Mouse (Mus musculus) heart, embryonic 14.5 days (tissue): ENCODE measurements at regions not wholly inside any gene's neighbourhood (a gene's known extent, or its start where the extent isn't known, plus 50 kb on each side); places are given as distances from the start of the nearest gene placed in this dataset.

ENCODE experiments used
- ATAC-seq: fragments of 200-750 bp; cut with Nextera tagmentation; 2 replicates; pipeline ENCODE4 v1.8.0; 2017; ENCODE audit warnings: low read depth, moderate TSS enrichment; ENCODE audit not compliant: insufficient number of reproducible peaks, insufficient read depth, low FRiP score
- H3K27ac ChIP-seq, 2 experiments: fragments of 200-500 bp in 1 of 2; fragments of 300-500 bp in 1 of 2; sonication (generic) in 1 of 2; replicated peaks in 1 of 2; 2 replicates each; pipeline ENCODE4 v1.5.1; 2012 to 2014; ENCODE audit warnings: low read depth in 2 of 2, low read length in 2 of 2, control low read depth in 1 of 2, mild to moderate bottlenecking in 1 of 2, mixed read lengths in 1 of 2; ENCODE audit not compliant: control insufficient read depth in 1 of 2, insufficient read depth in 1 of 2
- H3K27me3 ChIP-seq: fragments of 300-500 bp; sonication (generic); 2 replicates; pipeline ENCODE4 v1.6.1; 2014; ENCODE audit warnings: mild to moderate bottlenecking, low read length, control low read depth; ENCODE audit not compliant: control insufficient read depth, insufficient read depth
- H3K36me3 ChIP-seq: fragments of 300-500 bp; sonication (generic); 2 replicates; pipeline ENCODE4 v1.6.1; 2014; ENCODE audit warnings: mild to moderate bottlenecking, control low read depth, low read length, mixed read lengths; ENCODE audit not compliant: control insufficient read depth, insufficient read depth
- H3K4me1 ChIP-seq, 2 experiments: fragments of 200-500 bp in 1 of 2; fragments of 300-500 bp in 1 of 2; sonication (generic) in 1 of 2; 2 replicates each; pipeline ENCODE4 v1.6.1; 2012 to 2014; ENCODE audit warnings: low read length in 2 of 2, control low read depth in 1 of 2, mixed read lengths in 1 of 2; ENCODE audit not compliant: control insufficient read depth in 2 of 2, insufficient read depth in 2 of 2
- H3K4me2 ChIP-seq: fragments of 300-500 bp; sonication (generic); 2 replicates; pipeline ENCODE4 v1.6.1; 2014; ENCODE audit warnings: mild to moderate bottlenecking, low read length
- H3K4me3 ChIP-seq, 2 experiments: fragments of 200-500 bp in 1 of 2; fragments of 300-500 bp in 1 of 2; sonication (generic) in 1 of 2; 2 replicates each; pipeline ENCODE4 v1.5.1; 2012 to 2014; ENCODE audit warnings: low read length in 2 of 2, mild to moderate bottlenecking in 2 of 2, control low read depth in 1 of 2, low read depth in 1 of 2, moderate library complexity in 1 of 2; ENCODE audit not compliant: control insufficient read depth in 1 of 2, insufficient read depth in 1 of 2
- H3K9ac ChIP-seq: fragments of 300-500 bp; sonication (generic); 2 replicates; pipeline ENCODE4 v1.6.1; 2014; ENCODE audit warnings: mild to moderate bottlenecking, low read length
- H3K9me3 ChIP-seq: fragments of 300-500 bp; sonication (generic); 2 replicates; pipeline ENCODE4 v1.6.1; 2016; ENCODE audit warnings: low read length, control low read depth; ENCODE audit not compliant: control insufficient read depth
- WGBS: fragments of 180-500 bp; shearing (Covaris S2); extraction: QIAGEN DNeasy Blood & Tissue Kit; methylation state at CpG from one replicate; pipeline ENCODE4 v1.1.7; 2014; 5-methylcytosine and 5-hydroxymethylcytosine counted together

- no peak overlapping the region for H3K4me2 ChIP-seq
- no peak for ATAC-seq
- 71% methylated on average over 1 of the region's 1 CpGs for WGBS
- H3K9ac ChIP-seq = no peak overlapping the region
- H3K4me1 ChIP-seq = peaks cover 0 to 2% of the 10 kb centered on the region in 2 experiments; a peak in 1 of 4 replicates
- no peak overlapping the region for H3K27ac ChIP-seq
- H3K36me3 ChIP-seq = no peaks in the 10 kb centered on the region
- H3K4me3 ChIP-seq = no peak overlapping the region
- no peaks in the 10 kb centered on the region for H3K27me3 ChIP-seq
- no peaks in the 10 kb centered on the region for H3K9me3 ChIP-seq
Observed at GRCm38 (mm10) chr13:37148627-37149026, 98.6 kb upstream of the F13a1 start.

DNA sequence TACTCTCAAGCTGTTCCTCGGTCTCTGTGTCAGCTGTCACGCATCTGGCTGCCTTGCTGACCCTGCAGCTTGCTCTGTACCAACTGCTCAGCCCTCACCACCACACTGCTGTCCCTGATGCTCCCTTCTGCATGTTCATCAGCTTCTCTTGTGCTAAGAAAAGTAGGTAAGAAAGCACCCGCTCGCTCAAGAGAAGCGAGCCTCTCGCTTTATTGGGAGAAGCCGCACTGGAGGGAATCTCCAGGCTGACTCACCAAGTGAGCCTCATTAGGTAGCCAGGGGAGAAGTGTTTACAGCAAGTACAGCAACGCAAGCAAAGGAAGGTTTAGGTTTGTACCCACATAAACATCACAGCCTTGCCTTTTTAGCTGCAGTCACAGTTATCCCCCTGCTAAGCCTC, 97.7 kb upstream of the F13a1 start:
- H3K4me1 ChIP-seq = peaks cover 0 to 2% of the 10 kb centered on the region in 2 experiments; a peak in 1 of 4 replicates
- WGBS = 90% methylated on average over 8 of the region's 8 CpGs
- no peak for ATAC-seq
- no peaks in the 10 kb centered on the region for H3K36me3 ChIP-seq
- no peaks in the 10 kb centered on the region for H3K9me3 ChIP-seq
- no peak overlapping the region for H3K27ac ChIP-seq
- H3K9ac ChIP-seq = no peak overlapping the region
- no peak overlapping the region for H3K4me2 ChIP-seq
- no peaks in the 10 kb centered on the region for H3K27me3 ChIP-seq
- H3K4me3 ChIP-seq = no peak overlapping the region

DNA sequence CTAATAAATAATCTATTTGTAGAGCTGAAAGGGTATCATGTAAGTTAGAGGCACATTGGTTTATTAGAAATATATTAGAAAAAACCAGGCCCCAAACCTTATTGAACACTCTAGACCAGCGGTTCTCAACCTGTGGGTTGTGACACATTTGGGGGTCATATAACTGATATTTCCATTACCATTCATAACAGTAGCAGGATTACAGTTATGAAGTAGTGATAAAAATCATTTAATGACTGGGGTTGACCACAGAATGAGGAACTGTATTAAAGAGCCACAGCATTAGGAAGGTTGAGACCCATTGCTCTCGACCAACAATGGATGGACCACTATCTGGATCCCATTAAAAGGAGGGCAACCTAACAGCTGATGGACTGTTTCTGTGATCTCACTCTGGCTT, 92.8 kb upstream of the F13a1 start:
- Histone ChIP-seq H3K9ac (no peak overlapping the region), H3K4me1 (no peaks in the 10 kb centered on the region), H3K4me3 (no peak overlapping the region), H3K4me2 (no peak overlapping the region), H3K9me3 (no peaks in the 10 kb centered on the region), H3K27ac (no peak overlapping the region), H3K27me3 (no peaks in the 10 kb centered on the region), H3K36me3 (no peaks in the 10 kb centered on the region)
- no peak for ATAC-seq
- 80% methylated on average over 2 of the region's 2 CpGs for WGBS

DNA sequence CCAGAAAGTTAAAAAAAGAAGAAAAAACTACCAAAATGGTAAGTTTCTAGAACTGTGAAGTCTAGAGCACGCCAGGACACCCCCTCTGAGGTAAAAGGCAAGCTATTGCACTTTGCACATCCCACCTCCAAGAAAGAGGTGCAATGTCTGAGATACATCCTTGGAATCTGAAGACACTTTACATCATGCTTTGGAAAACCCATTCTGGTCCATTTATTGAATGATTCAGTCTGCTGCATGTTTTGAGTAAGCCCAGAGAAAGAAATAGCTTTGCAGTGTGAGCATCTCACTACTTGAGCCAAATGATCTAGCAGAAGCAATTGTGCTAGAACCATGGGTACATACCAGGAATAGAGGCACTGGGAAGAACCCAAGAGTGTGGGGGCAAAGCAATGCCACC, 85.1 kb upstream of the F13a1 start:
- 68% methylated on average over 1 of the region's 1 CpGs for WGBS
- Histone ChIP-seq H3K4me2 (no peak overlapping the region), H3K36me3 (no peaks in the 10 kb centered on the region), H3K4me1 (no peaks in the 10 kb centered on the region), H3K9me3 (no peaks in the 10 kb centered on the region), H3K4me3 (no peak overlapping the region), H3K27me3 (no peaks in the 10 kb centered on the region), H3K27ac (no peak overlapping the region), H3K9ac (no peak overlapping the region)
- ATAC-seq = no peak

DNA sequence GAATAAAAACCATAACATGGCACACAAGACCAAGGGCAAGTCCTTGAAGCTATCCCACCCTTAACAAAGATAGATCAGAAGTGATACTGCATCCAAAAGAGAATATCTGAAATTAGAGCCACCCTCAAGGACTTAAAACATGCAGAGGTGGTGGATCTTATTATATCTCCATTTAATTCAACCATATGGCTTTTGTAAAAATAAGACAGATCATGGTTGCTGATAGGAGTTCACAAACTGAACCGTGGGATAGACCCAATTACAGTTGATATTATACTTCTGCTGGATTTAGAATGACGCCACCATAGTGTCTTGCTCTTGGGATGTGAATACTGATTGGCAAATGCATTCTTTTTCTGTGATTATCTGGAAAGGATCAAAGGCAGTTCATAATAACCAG, 84.5 kb upstream of the F13a1 start:
- no peak for ATAC-seq
- no peaks in the 10 kb centered on the region for H3K36me3 ChIP-seq
- no peaks in the 10 kb centered on the region for H3K4me1 ChIP-seq
- no peak overlapping the region for H3K9ac ChIP-seq
- WGBS = 75% methylated on average over 2 of the region's 2 CpGs
- H3K27ac ChIP-seq = no peak overlapping the region
- H3K4me2 ChIP-seq = no peak overlapping the region
- no peaks in the 10 kb centered on the region for H3K9me3 ChIP-seq
- H3K27me3 ChIP-seq = no peaks in the 10 kb centered on the region
- H3K4me3 ChIP-seq = no peak overlapping the region

DNA sequence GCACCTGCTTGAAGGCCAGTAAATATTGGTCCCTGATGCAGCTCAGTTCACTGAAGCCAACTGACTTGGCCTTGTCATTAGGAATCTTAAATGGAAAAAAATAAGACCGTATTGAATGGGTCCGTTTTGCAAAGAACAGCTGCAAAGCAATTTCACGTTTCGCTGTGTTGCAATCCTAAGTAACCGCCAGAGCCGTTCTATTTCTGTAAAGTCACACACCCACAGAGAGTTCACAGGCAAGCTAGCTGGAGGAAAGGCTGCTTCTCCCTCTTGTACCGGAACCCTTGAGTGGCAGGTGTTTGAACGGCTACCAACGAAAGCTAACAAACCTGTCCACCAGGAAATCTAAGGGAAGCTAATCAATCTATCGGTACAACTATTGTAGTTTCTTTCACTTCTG, 80.6 kb upstream of the F13a1 start:
- no peak overlapping the region for H3K27ac ChIP-seq

DNA sequence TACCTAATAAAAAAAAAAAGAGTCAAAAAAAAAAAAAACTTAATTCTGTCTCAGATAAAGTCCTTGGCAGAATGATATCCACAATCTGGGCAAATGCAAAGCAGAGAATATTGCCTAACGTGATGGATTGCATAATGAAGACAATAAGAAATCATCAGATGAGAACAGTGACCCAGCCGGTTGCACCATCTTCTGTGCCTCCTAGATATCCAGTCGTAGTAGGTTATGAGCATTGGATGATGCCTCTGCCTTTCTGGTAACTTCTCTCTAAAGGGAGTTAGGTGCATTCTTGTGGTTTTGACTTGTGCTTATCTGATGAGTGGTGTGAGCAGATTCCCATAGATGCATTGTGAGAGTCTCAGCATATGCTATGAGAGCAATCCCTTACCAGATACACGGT, 71.6 kb upstream of the F13a1 start:
- H3K9ac ChIP-seq = no peak overlapping the region
- ATAC-seq = no peak
- H3K36me3 ChIP-seq = no peaks in the 10 kb centered on the region
- H3K4me1 ChIP-seq = no peaks in the 10 kb centered on the region
- 83% methylated on average over 4 of the region's 4 CpGs for WGBS
- no peak overlapping the region for H3K4me2 ChIP-seq
- no peaks in the 10 kb centered on the region for H3K9me3 ChIP-seq
- no peaks in the 10 kb centered on the region for H3K27me3 ChIP-seq
- H3K4me3 ChIP-seq = no peak overlapping the region
- no peak overlapping the region for H3K27ac ChIP-seq

More for the DNA sequence above, 80.6 kb upstream of the F13a1 start:
- Histone ChIP-seq H3K4me1 (no peaks in the 10 kb centered on the region), H3K27me3 (no peaks in the 10 kb centered on the region), H3K4me3 (no peak overlapping the region), H3K4me2 (no peak overlapping the region), H3K9ac (no peak overlapping the region), H3K36me3 (no peaks in the 10 kb centered on the region), H3K9me3 (no peaks in the 10 kb centered on the region)
- 69% methylated on average over 10 of the region's 10 CpGs for WGBS
- no peak for ATAC-seq

- H3K27me3 ChIP-seq = no peaks in the 10 kb centered on the region
- no peak for ATAC-seq
- no peaks in the 10 kb centered on the region for H3K36me3 ChIP-seq
- H3K4me1 ChIP-seq = no peaks in the 10 kb centered on the region
- no peak overlapping the region; a peak in 1 of 4 replicates for H3K27ac ChIP-seq
- no peak overlapping the region for H3K4me3 ChIP-seq
- H3K9ac ChIP-seq = no peak overlapping the region
- H3K9me3 ChIP-seq = no peaks in the 10 kb centered on the region
- 61% methylated on average over 2 of the region's 2 CpGs for WGBS
- no peak overlapping the region for H3K4me2 ChIP-seq
Observed at GRCm38 (mm10) chr13:37120219-37120618, 70.2 kb upstream of the F13a1 start.
